Mouse (Mus musculus) left cerebral cortex, postnatal 25 days (tissue): Measurements from ENCODE around the gene Olfr146. TPM values are rescaled to one million over a fixed set of nuclear protein-coding genes. Genes with fewer than 3 reads are reported as not detected.

ENCODE experiments used
- DNase-seq, 2 experiments: peaks; one replicate each; pipeline ENCODE4 v3.0.0; 2022; ENCODE audit warnings: low spot score in 2 of 2, mixed read lengths in 1 of 2
- intact Hi-C: fragments of 180-260 bp; cut with DNase I; formaldehyde crosslinking; loops from one replicate; pipeline ENCODE4 v1.15.1; 2025
- microRNA-seq, 2 experiments: library from miRNA; unstranded; fragments of <30 nt; microRNA quantifications; one replicate each; pipeline ENCODE4 v1.2.0; 2022
- total RNA-seq, 2 experiments: library from RNA; stranded (reverse); gene quantifications; 2 replicates each; pipeline ENCODE4 v1.2.3; 2021

The Olfr146 gene
- total RNA-seq: not detected

- intact Hi-C loops: no loop called here
These were observed at the start of gene Olfr146 for GRCm38 (mm10) chr9:39023277-39023676. Olfr146 (minus strand) TSS chr9:39023377.

GRCm38 (mm10) chr9:39064851-39065250, 41.7 kb upstream of the Olfr146 start, which contains the start of gene Olfr937:
Olfr937 (minus strand) TSS chr9:39064951.
- intact Hi-C loops: no loop called here
- no peak for DNase-seq

More at GRCm38 (mm10) chr9:39023277-39023676, at the start of gene Olfr146:
- no peak for DNase-seq

- intact Hi-C loops: no loop called here
- no peak for DNase-seq
These were observed 23.6 kb downstream of the Olfr146 start, which contains the start of gene Olfr935 for GRCm38 (mm10) chr9:38999583-38999982. Olfr935 (minus strand) TSS chr9:38999683.

- intact Hi-C loops: no loop called here
- no peak for DNase-seq
These were observed 35.0 kb downstream of the Olfr146 start, which contains the start of gene Olfr934 for GRCm38 (mm10) chr9:38988215-38988614. Olfr934 (minus strand) TSS chr9:38988315.

GRCm38 (mm10) chr9:38972013-38972412, 51.2 kb downstream of the Olfr146 start, which contains the start of gene Olfr933:
Olfr933 (plus strand) TSS chr9:38972313.
- DNase-seq: no peak
- intact Hi-C loops: no loop called here

Small RNA genes within 50 kb of the gene (microRNA-seq; reads per million reads assigned to microRNA genes)
- 0 reads per million in 2 experiments for gene Gm25529

Other genes with a start within 250 kb of the Olfr146 start
- not detected for gene Olfr922, start 208.8 kb downstream of the Olfr146 start, total RNA-seq
- gene Olfr923, start 196.8 kb downstream of the Olfr146 start, total RNA-seq: not detected
- gene Olfr924, start 178.9 kb downstream of the Olfr146 start, total RNA-seq: not detected
- gene Olfr26, start 168.3 kb downstream of the Olfr146 start, total RNA-seq: not detected
- not detected for gene Olfr926, start 146.3 kb downstream of the Olfr146 start, total RNA-seq
- gene Olfr930, start 93.6 kb downstream of the Olfr146 start, total RNA-seq: not detected
- gene Olfr933, start 51.1 kb downstream of the Olfr146 start, total RNA-seq: not detected
- not detected for gene Olfr934, start 35.1 kb downstream of the Olfr146 start, total RNA-seq
- not detected for gene Olfr935, start 23.7 kb downstream of the Olfr146 start, total RNA-seq
- not detected for gene Olfr937, start 41.6 kb upstream of the Olfr146 start, total RNA-seq
- gene Olfr938, start 55.5 kb upstream of the Olfr146 start, total RNA-seq: not detected
- not detected for gene Olfr27, start 104.8 kb upstream of the Olfr146 start, total RNA-seq
- not detected for gene Olfr943, start 142.9 kb upstream of the Olfr146 start, total RNA-seq
- not detected for gene Olfr944, start 178.5 kb upstream of the Olfr146 start, total RNA-seq
- gene Olfr1537, start 226.6 kb upstream of the Olfr146 start, total RNA-seq: not detected